Mouse (Mus musculus): Measurements from ENCODE around the gene Morc2a.

Morc2a gene

GRCm38 (mm10) chr11:3731469-3731868, 82.5 kb downstream of the Morc2a start:
- DNase-seq (ENCODE audit: extremely low read depth, insufficient read length, low spot score) = no peak

GRCm38 (mm10) chr11:3733933-3734636, 85.1 kb downstream of the Morc2a start:
- DNase-seq (ENCODE audit: extremely low read depth, insufficient read length, low spot score) = no peak

GRCm38 (mm10) chr11:3735715-3736114, 86.7 kb downstream of the Morc2a start:
- no peak for DNase-seq (ENCODE audit: extremely low read depth, insufficient read length, low spot score)

GRCm38 (mm10) chr11:3738778-3739177, 89.8 kb downstream of the Morc2a start:
- DNase-seq (ENCODE audit: extremely low read depth, insufficient read length, low spot score) = peak; percentile 43

Data from 3134 (cell line).